Mouse (Mus musculus): ENCODE results near the gene Utp15. TPM values are rescaled to one million over a fixed set of nuclear protein-coding genes. Genes with fewer than 3 reads are reported as not detected.

The Utp15 gene
- 15.1 and 19.1 TPM in 2 replicates for total RNA-seq (2021)
- long read RNA-seq, full-length matches to known transcripts = 25 of 27 reads
- long read RNA-seq, partial matches to known transcripts = 1 of 27 reads
- long read RNA-seq, other reads (novel, unspliced or antisense) = 1 of 27 reads

GRCm38 (mm10) chr13:98262636-98263457 is at the start of gene Utp15, which contains the start of gene Ankra2:
Gene Utp15 (minus strand): TSS chr13:98263041.
Gene Ankra2 (plus strand): TSS chr13:98263074.
- DNase-seq = peak; percentile 98

DNA sequence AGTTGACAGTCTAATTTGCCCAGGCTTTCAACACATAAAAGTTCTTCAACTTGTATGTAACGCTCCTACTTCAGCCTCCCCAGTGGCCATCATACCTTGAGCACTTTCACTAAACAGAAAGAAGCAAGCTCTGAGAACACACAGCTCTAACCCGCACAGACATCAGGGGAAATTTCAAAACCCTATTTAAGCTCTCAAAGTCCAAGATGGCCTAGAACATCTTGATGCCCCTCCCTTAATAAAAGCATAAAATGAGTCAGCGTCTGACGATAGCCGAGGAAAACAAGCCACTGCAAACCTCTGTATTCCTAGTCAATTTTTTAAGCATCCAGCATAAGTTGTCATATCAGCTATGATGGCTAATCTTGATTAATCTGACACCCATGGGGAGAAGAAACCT is 48.8 kb upstream of the Utp15 start:
- DNase-seq = no peak

DNA sequence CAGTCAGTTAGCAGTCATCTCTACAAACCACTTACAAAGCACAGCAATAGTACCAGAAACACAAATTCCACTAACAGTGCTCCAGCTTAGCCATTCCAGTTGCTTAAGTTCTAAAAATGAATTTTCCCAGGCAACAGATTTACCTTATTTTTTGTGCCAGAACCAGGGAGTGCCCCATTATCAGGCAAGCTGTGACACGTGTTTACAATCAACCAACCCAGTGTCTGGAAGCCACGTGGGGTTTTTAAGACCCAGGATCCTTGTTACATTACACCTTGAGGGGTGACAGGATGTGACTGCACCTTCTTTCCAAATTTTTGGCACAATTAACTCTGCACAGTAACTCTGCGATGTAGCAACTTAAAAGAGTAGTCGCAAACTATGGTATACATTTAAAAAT is 45.9 kb upstream of the Utp15 start:
- no peak for DNase-seq

DNA sequence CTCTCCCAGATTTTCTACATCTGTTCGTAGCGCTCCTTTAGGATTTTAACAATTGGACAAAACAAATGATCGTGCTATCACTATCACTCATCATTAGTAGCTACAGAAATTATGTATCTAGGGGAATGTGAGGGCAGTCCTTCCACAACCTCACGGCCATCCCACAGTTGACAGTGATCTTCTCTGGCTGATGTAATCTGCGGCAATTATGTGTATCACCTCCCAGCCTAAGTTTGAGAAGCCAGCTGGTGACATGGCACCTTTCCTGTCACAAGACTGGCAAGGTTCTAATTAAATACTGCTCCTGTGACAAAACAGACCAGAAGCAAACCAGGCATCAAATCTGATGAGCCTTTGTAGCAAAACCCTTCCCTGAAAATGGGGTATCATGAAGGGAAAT is 45.2 kb upstream of the Utp15 start:
- no peak for DNase-seq

- no peak for DNase-seq
Observed at GRCm38 (mm10) chr13:98306852-98307475, 44.1 kb upstream of the Utp15 start.

GRCm38 (mm10) chr13:98306393-98306792 is 43.6 kb upstream of the Utp15 start:
- no peak for DNase-seq

- DNase-seq = no peak
Observed at GRCm38 (mm10) chr13:98305257-98305656, 42.4 kb upstream of the Utp15 start.

- DNase-seq = peak; percentile 68
Observed at GRCm38 (mm10) chr13:98298833-98299758, 36.3 kb upstream of the Utp15 start.

- DNase-seq = no peak
Observed at GRCm38 (mm10) chr13:98297883-98298482, 35.1 kb upstream of the Utp15 start.

GRCm38 (mm10) chr13:98296072-98296471 is 33.2 kb upstream of the Utp15 start:
- no peak for DNase-seq

- no peak for DNase-seq
Observed at GRCm38 (mm10) chr13:98291712-98292111, 28.9 kb upstream of the Utp15 start.

- no peak for DNase-seq
Observed at GRCm38 (mm10) chr13:98290719-98291118, 27.9 kb upstream of the Utp15 start.

DNA sequence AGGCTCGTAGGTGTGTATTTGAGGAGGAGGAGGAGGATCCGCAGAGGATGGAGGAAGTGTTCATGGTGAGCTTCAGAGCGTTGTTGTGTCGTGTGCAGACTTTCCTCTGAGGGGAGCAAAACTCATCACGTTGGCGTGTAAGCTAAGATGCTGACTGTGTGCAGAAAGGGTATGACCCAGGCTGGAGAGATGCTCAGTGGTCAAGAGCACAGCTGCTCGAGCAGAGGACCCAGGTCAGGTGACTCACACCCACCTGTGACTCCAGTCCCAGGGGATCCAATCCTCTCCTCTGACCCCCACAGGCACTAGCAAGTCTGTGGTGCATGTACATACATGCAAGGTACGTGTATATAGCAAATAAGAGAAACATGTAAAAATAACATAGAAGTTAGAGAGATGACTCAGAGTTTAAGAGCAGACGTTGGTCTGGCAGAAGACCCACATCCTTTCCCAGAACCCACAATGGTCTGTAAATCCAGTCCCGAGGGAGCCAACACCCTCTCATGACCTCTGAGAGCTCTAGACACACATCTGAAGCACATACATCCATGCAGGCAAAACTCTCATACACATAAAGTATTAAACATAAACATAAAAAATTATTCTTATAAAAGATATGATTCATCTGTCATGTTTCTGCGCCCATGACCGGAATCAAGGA is 18.3 kb upstream of the Utp15 start:
- DNase-seq = no peak

DNA sequence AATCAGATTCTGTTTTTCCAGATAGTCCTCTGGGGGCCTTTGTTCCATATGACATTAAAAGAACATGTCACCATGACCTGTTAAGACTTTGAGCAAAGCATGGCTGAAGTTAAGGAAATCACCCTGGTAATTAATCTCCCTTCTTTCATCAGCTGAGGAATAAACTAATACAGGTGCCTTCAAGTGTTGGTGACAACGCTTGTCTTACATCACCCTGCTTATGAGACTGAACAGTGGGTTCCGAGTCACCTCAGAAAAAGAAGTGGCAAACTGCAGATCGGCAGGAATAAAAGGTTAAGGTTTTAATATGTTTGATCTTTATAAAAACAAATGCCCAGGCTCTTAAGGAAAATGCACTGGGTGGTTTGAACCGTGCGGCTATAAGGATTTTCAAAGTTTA is 16.8 kb upstream of the Utp15 start, which contains the start of gene Gm21976:
TSS of gene Gm21976 (plus strand) at position 202 of the 400 bp plus-strand sequence.
- no peak for DNase-seq

DNA sequence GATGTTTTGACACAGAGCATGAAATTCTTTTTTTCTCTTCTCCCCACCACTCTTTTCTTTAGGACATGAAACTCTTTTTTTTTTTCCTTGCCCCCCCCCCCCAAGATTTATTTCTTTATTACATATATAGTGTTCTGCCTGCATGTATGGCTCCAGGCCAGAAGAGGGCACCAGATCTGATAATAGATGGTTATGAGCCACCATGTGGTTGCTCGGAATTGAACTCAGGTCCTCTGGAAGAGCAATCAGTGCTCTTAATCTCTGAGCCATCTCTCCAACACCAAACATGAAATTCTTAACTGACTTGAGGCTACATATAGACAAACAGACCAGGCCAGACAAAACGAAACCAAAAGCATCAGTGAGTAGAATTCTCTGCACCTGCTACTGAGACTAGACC is 14.7 kb upstream of the Utp15 start:
- DNase-seq = no peak

DNA sequence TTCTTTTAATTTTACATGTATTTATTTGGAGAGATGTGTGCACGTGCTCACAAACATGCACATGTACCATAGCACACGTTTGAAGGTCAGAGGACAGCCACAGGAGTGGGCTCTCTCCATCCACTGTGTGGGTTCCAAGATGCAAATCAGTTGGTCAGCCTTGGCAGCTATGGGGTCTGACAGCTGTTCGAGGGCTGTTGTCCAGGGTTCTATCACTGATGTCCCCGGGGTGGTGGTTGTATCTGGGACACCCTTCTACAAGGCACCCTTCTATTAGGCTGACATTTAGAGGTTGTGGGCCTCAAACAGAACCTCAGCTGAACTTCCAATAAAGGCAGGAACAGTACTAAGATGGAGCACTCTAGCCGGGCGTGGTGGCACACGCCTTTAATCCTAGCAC is 13.4 kb upstream of the Utp15 start:
- DNase-seq = no peak

GRCm38 (mm10) chr13:98275646-98276045 is 12.8 kb upstream of the Utp15 start:
- DNase-seq = peak; percentile 48

DNA sequence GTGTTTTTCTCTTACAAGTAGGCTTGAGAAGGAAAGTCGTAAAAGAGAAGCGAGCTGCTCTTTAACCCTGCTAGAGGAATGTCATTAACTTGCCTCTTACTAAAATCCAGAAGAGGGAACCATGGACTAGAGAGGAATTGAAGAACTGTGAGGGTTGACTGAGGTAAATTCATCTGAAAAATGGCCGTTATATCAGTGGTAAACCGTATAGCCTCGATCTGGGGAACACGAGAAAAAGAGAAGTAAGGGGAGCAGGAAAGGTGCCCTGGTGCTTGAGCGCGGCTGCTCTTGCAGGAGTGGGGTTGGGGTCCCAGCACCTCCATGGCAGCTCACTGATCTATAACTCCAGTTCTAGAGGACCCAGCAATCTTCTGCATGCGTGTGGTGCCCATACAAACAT is 11.2 kb upstream of the Utp15 start:
- DNase-seq = no peak

DNA sequence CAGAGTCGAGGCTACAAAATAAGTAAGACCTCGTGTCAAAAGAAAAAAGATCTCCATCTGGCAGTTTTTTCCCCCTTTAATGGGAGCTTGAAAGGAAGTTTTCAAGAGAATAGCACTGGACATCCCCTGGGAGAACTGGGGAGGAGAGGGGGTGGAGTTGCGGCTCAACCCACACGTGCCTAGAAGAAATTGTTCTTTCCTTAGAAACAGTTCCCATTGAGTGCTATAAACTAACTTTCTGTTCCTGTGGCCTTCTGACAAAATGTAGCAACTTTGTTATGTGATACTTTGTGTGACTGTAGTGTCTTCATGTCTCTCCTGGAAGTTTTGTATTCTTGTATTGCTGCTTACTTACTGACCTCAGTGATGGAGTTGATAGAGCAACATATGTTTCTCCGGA is 1.3 kb upstream of the Utp15 start:
- DNase-seq = no peak

DNA sequence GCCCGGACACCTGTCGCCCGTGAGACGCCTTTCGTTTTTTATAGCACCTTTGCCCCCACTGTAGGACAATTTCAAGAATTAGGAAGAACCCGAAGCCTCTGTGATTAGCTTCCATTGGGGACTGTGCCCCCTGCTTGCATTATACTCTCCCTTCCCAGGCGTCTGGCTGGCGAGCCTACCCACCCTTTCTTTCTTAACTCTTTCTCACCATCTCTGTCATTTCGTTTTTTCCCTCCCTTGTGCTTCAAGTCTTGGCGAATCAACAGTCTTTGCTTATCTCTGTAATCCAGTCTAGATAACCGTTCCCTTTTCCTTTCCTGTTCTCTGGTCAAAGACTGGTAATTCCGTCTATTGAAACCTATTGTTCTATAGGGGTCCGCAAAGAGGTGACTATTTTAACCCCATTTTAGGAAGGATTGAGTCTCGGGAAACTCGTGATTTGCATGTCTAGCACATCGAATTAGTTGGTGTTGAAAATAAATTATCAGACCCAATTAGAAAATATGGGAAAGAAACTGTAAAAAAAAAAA is 682 bp upstream of the Utp15 start:
- DNase-seq = no peak

DNA sequence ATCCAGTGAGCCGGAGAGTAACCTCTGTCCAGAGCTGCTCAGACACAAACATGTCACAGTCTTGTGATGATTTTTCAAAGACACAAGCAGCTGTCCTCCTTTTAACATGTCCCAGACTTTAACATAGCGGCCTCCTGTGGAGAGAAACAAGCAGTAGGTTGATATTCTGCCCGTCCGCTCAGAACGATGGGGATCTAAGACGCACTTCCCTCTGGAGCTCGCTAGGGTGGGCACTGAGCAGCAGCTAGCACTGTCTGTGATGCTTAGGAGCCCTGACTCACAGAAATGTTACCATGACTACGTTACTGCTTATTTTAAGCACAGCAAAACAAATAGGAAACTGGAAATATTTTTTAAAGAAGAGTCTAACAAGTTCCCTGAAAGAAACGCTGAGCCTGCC is 7.9 kb downstream of the Utp15 start:
- no peak for DNase-seq
